Mouse (Mus musculus): ENCODE measurements around the gene Rnf4. TPM values are rescaled to one million over a fixed set of nuclear protein-coding genes. Genes with fewer than 3 reads are reported as not detected.
A peak's percentile ranks its signal among the peaks of the same experiment; 100 is the strongest.

Rnf4 gene
- polyA plus RNA-seq, 1 experiment = 167 TPM

- no peak for TF ChIP-seq CTCF (IDR thresholded peaks at IDR 0.05; ENCODE audit: borderline replicate concordance, insufficient read depth, low read length)
- no peak for TF ChIP-seq POLR2A (IDR thresholded peaks at IDR 0.05; ENCODE audit: low read depth, low read length)
- Histone ChIP-seq H3K4me3 (ENCODE audit: insufficient read depth, low read length) (no peak overlapping the region), H3K27ac (ENCODE audit: insufficient read depth, low read length) (no peak overlapping the region), H3K4me1 (ENCODE audit: control insufficient read depth, insufficient read depth, low read length) (no peaks in the 10 kb centered on the region; the same call in 1 of the 2 replicates)
These were observed 2.0 kb upstream of the Rnf4 start for GRCm38 (mm10) chr5:34334081-34334480.

DNA sequence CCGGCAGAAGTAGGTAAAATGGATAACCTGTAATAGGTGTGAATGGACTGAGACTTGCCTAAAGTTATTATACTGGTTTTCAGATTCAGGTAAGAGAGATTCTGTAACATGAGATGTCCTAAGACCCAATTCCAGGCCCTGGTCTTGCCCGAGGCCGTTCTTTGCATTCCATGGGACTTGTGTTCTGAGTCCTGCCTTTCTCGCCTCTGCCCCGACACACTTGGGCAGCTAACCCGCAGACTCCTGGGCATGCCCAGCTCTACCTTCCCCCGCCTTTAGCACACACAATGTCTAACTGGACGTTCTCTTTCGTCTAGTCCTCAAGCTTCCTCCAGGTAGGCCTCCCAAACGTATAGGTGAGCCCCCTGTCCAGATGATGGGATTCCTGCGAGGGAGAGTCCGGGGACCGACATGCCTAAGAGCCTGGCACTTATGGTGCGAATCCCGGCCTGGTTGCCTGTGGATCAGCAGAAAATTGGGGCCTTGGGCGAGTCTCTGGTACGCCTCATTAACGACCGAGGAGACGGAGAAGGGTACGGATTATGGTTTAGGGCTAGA lies 471 bp upstream of the Rnf4 start:
- no peak for TF ChIP-seq CTCF (IDR thresholded peaks at IDR 0.05; ENCODE audit: borderline replicate concordance, insufficient read depth, low read length)
- no peak; the same call in 1 of the 2 replicates for TF ChIP-seq POLR2A (IDR thresholded peaks at IDR 0.05; ENCODE audit: low read depth, low read length)
- Histone ChIP-seq H3K4me1 (ENCODE audit: control insufficient read depth, insufficient read depth, low read length) (no peaks in the 10 kb centered on the region; the same call in 1 of the 2 replicates), H3K27ac (ENCODE audit: insufficient read depth, low read length) (peak overlapping the region; percentile 77), H3K4me3 (ENCODE audit: insufficient read depth, low read length) (peak overlapping the region; percentile 66)

DNA sequence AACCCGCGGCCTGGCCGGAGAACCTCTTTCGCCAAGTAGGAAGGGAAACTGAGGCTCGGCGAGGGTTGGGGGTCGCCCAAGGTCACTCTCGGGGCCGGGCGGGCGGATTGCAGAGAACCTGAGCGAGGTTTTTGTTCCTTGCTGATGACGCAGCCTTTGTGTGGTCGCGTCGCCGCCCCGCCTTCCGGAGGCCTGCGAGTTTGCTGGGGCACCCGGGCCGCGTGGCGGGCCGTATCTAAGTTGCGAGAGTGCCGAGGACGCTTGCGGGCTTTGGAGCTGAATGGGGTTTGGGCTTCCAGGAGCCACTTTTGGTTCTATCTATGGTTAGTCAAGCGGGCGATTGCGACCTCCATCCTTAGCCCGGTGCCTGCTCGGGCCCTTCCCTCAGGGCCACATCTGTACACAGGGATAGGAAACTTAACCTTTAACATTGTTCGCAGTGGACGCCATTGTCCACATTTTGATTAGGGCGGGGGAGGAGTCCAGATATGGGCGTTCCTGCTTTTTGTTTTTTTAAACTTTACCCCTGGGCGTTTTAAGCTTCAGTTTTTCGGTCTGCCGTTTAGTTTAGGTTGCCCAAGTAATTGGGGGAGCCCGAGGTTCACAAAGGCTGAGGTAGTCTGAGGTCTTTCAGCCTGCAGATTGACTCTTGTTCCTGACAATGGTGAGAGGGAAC lies 824 bp downstream of the Rnf4 start:
- Histone ChIP-seq H3K4me3 (ENCODE audit: insufficient read depth, low read length) (peak overlapping the region; percentile 92), H3K4me1 (ENCODE audit: control insufficient read depth, insufficient read depth, low read length) (no peaks in the 10 kb centered on the region; the same call in 1 of the 2 replicates), H3K27ac (ENCODE audit: insufficient read depth, low read length) (peak overlapping the region; percentile 90)
- TF ChIP-seq CTCF (IDR thresholded peaks at IDR 0.05; ENCODE audit: borderline replicate concordance, insufficient read depth, low read length) = no peak
- TF ChIP-seq POLR2A (IDR thresholded peaks at IDR 0.05; ENCODE audit: low read depth, low read length) = peak; percentile 27

- Histone ChIP-seq H3K4me3 (ENCODE audit: insufficient read depth, low read length) (no peak overlapping the region), H3K27ac (ENCODE audit: insufficient read depth, low read length) (no peak overlapping the region), H3K4me1 (ENCODE audit: control insufficient read depth, insufficient read depth, low read length) (no peaks in the 10 kb centered on the region; the same call in 1 of the 2 replicates)
- TF ChIP-seq POLR2A (IDR thresholded peaks at IDR 0.05; ENCODE audit: low read depth, low read length) (no peak), CTCF (IDR thresholded peaks at IDR 0.05; ENCODE audit: borderline replicate concordance, insufficient read depth, low read length) (no peak)
These were observed 4.2 kb downstream of the Rnf4 start for GRCm38 (mm10) chr5:34340246-34340645.

DNA sequence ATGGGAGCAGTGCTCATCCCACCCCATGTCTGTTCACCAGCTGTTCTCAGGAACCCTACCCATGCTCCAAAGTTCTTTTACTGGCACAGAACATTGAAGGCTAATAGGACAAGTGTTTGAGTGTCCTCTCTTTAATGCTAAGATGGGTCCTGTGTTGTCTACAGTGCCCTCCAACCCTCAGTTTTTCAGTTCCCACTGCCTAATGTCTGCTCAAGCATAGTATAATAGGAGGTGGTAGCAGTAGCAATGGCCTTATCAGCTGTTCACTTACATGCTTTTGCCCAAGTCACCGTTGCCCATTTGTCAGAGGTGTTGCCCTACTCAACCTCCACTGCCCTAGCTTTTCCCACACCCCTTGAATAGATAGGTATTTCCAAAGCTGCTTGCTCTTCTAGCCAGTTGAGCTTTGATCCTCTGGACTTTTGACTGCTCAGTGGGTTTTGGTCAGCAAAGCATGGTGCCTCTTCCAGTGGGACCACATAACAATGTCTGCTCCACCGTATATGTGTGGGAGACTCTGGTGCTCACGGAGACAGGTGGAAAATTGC lies 16.1 kb downstream of the Rnf4 start:
- Histone ChIP-seq H3K4me3 (ENCODE audit: insufficient read depth, low read length) (no peak overlapping the region), H3K4me1 (ENCODE audit: control insufficient read depth, insufficient read depth, low read length) (no peaks in the 10 kb centered on the region), H3K27ac (ENCODE audit: insufficient read depth, low read length) (no peak overlapping the region)
- TF ChIP-seq CTCF (IDR thresholded peaks at IDR 0.05; ENCODE audit: borderline replicate concordance, insufficient read depth, low read length) (no peak), POLR2A (IDR thresholded peaks at IDR 0.05; ENCODE audit: low read depth, low read length) (no peak)

DNA sequence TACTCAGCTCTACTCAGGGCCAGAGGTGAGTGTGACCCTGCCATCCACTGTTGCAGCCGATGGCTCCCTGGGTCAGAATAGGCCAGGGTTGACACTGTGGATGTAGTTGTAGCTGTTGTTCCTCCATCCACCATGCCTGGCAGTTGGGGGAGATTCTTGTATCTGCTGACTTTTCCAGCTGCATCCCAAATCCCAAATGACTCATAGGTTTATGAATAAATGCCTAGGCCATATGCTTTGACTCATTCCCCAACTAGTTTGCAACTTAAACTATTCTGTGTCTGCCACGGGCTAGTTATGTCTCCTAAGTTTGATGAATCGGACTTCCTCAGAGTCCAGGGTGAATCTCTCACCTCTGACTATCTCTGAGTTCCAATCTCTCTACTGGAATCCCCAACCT lies 24.2 kb downstream of the Rnf4 start:
- Histone ChIP-seq H3K4me3 (ENCODE audit: insufficient read depth, low read length) (no peak overlapping the region), H3K27ac (ENCODE audit: insufficient read depth, low read length) (peak overlapping the region; percentile 68), H3K4me1 (ENCODE audit: control insufficient read depth, insufficient read depth, low read length) (peaks cover 10% of the 10 kb centered on the region)
- TF ChIP-seq CTCF (IDR thresholded peaks at IDR 0.05; ENCODE audit: borderline replicate concordance, insufficient read depth, low read length) = no peak
- no peak for TF ChIP-seq POLR2A (IDR thresholded peaks at IDR 0.05; ENCODE audit: low read depth, low read length)

DNA sequence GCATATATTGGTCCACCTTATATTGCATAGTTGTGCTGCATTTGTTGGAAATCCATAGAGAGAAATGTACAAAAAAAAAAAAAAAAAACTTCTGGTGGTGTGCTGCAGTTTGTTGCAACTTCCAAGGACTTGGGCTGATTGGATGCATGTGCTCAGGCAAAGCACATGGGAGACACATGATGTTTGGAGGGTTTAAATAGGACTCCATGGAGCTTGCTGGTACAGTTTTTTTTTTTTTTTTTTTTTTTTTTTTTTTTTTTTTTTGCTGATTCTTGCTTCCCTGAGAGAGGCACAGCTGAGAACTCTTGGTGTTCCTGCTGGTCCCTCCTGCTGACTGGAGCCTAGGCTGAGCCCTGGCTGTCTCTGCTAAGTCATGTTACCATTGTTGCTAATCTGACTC lies 27.0 kb downstream of the Rnf4 start:
- Histone ChIP-seq H3K4me1 (ENCODE audit: control insufficient read depth, insufficient read depth, low read length) (peaks cover 10% of the 10 kb centered on the region), H3K4me3 (ENCODE audit: insufficient read depth, low read length) (no peak overlapping the region), H3K27ac (ENCODE audit: insufficient read depth, low read length) (no peak overlapping the region)
- TF ChIP-seq POLR2A (IDR thresholded peaks at IDR 0.05; ENCODE audit: low read depth, low read length) (no peak), CTCF (IDR thresholded peaks at IDR 0.05; ENCODE audit: borderline replicate concordance, insufficient read depth, low read length) (no peak)

DNA sequence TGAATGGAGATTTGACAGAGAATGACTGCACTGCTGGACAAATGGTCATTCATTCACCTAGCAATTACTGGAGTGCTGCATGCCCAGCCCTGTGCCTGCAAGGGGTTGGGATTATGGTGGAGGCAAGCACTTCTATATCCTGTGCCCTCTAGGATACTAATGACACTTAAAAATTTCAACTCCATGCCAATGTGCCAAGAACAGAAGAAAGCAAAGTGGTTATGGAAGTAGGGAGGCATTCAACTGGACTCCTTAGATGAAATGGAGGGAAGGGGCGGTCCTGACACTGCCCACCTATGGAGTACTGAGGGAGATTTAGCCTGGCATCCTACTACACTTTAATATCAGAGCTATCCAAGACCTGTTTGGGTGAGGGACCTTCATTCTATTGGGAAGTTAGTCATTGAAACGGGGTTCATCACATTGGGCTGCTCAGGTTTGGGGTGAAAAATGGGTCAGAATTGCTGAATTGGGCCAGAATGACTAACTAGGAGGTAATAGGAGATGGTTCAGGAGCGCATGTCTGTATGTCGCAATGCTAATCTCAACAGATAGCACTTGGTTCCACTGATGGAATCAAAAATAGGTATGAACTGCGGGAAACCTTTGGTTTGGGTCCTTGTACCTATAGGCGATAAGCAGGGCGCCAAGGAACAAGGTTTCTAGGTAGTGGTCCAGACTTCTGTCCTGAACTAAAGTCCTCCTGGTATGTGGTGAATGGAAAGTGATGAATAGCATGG lies 32.6 kb downstream of the Rnf4 start:
- TF ChIP-seq CTCF (IDR thresholded peaks at IDR 0.05; ENCODE audit: borderline replicate concordance, insufficient read depth, low read length) (no peak), POLR2A (IDR thresholded peaks at IDR 0.05; ENCODE audit: low read depth, low read length) (no peak)
- peak overlapping the region; percentile 5; the same call in 1 of the 2 replicates for H3K27ac ChIP-seq (ENCODE audit: insufficient read depth, low read length)
- H3K4me1 ChIP-seq (ENCODE audit: control insufficient read depth, insufficient read depth, low read length) = 0 out of 2 replicates have a peak, but pooled peaks cover 2% of the 10 kb centered on the region
- peak overlapping the region; percentile 59 for H3K4me3 ChIP-seq (ENCODE audit: insufficient read depth, low read length)

GRCm38 (mm10) chr5:34369341-34370021 lies 33.4 kb downstream of the Rnf4 start, which contains the start of gene Fam193a:
Fam193a (plus strand) TSS chr5:34369933.
- peak within 1 kb of the TSS; percentile 99 for H3K4me3 ChIP-seq (ENCODE audit: insufficient read depth, low read length)
- 0 out of 2 replicates have a peak, but pooled peaks cover 2% of the 10 kb centered on the region for H3K4me1 ChIP-seq (ENCODE audit: control insufficient read depth, insufficient read depth, low read length)
- peak; percentile 71 for TF ChIP-seq POLR2A (IDR thresholded peaks at IDR 0.05; ENCODE audit: low read depth, low read length)
- TF ChIP-seq CTCF (IDR thresholded peaks at IDR 0.05; ENCODE audit: borderline replicate concordance, insufficient read depth, low read length) = no peak
- H3K27ac ChIP-seq (ENCODE audit: insufficient read depth, low read length) = peak within 1 kb of the TSS; percentile 5; the same call in 1 of the 2 replicates
